ENCODE assay signal across 16 mouse cellular contexts in genomic region chr5:64537113-64537780, GRCm38 (mm10).
DNase-seq lines count a peak whose midpoint lies in the region; ATAC-seq and TF ChIP-seq lines count a peak whose summit lies in the region.
"Had no signal": no experiment of that assay in that cellular context is flagged by ENCODE, and none has a peak within 500 bp of the region (broad histone marks: within the 10 kb centered on the region; RNA-seq: fewer than 3 reads in every experiment).

No protein-coding gene starts in this region.

- H3K27me3 ChIP-seq in intestine, embryonic 14.5 days (replicated peaks; ENCODE audit: control insufficient read depth, insufficient read depth, low read length), result no peaks in the 10 kb centered on the region
- H3K27me3 ChIP-seq in intestine, postnatal 0 days (replicated peaks; ENCODE audit: control insufficient read depth, insufficient read depth, low read length), result no peaks in the 10 kb centered on the region
- no peaks in the 10 kb centered on the region for H3K27me3 ChIP-seq in lung, embryonic 15.5 days
- no peaks in the 10 kb centered on the region for H3K27me3 ChIP-seq in midbrain, embryonic 14.5 days (ENCODE audit: control insufficient read depth, insufficient read depth, low read length)
- H3K27me3 ChIP-seq: embryonic facial prominence, embryonic 15.5 days; neural tube, embryonic 13.5 days; Patski had no signal

- no peak overlapping the region for H3K4me3 ChIP-seq in intestine, embryonic 14.5 days (ENCODE audit: low read depth, low read length)
- H3K4me3 ChIP-seq in intestine, postnatal 0 days (ENCODE audit: low read depth, low read length), result no peak overlapping the region
- H3K4me3 ChIP-seq in lung, embryonic 15.5 days, result no peak overlapping the region
- no peak overlapping the region for H3K4me3 ChIP-seq in midbrain, embryonic 14.5 days (replicated peaks; ENCODE audit: low read depth, low read length)
- H3K4me3 ChIP-seq: embryonic facial prominence, embryonic 15.5 days; heart, embryonic 10.5 days; midbrain, embryonic 10.5 days; neural tube, embryonic 13.5 days had no signal

- H3K9ac ChIP-seq in intestine, embryonic 14.5 days (ENCODE audit: low read length), result no peak overlapping the region
- H3K9ac ChIP-seq in intestine, postnatal 0 days (ENCODE audit: low read depth, low read length), result no peak overlapping the region
- H3K9ac ChIP-seq in lung, embryonic 15.5 days, result no peak overlapping the region
- H3K9ac ChIP-seq in midbrain, embryonic 14.5 days (replicated peaks; ENCODE audit: low read length), result no peak overlapping the region
- H3K9ac ChIP-seq: embryonic facial prominence, embryonic 15.5 days; neural tube, embryonic 13.5 days had no signal

- WGBS in intestine, embryonic 14.5 days, result 52% methylated on average over 10 of the region's 10 CpGs
- 69% methylated on average over 10 of the region's 10 CpGs for WGBS in intestine, postnatal 0 days
- WGBS in lung, embryonic 15.5 days, result 47% methylated on average over 10 of the region's 10 CpGs
- 91% methylated on average over 10 of the region's 10 CpGs for WGBS in midbrain, embryonic 14.5 days

- peak overlapping the region; percentile 30 for H3K4me2 ChIP-seq in intestine, embryonic 14.5 days (ENCODE audit: low read length)
- H3K4me2 ChIP-seq in intestine, postnatal 0 days (replicated peaks; ENCODE audit: low read depth), result no peak overlapping the region
- H3K4me2 ChIP-seq in lung, embryonic 15.5 days, result peak overlapping the region; percentile 32
- H3K4me2 ChIP-seq in midbrain, embryonic 14.5 days (ENCODE audit: low read length), result no peak overlapping the region
- H3K4me2 ChIP-seq: embryonic facial prominence, embryonic 15.5 days; neural tube, embryonic 13.5 days had no signal

- H3K9me3 ChIP-seq in intestine, embryonic 14.5 days (ENCODE audit: control insufficient read depth, low read length), result no peaks in the 10 kb centered on the region
- no peaks in the 10 kb centered on the region for H3K9me3 ChIP-seq in intestine, postnatal 0 days (ENCODE audit: control insufficient read depth)
- no peaks in the 10 kb centered on the region for H3K9me3 ChIP-seq in lung, embryonic 15.5 days
- no peaks in the 10 kb centered on the region for H3K9me3 ChIP-seq in midbrain, embryonic 14.5 days (ENCODE audit: control insufficient read depth, low read length)
- H3K9me3 ChIP-seq: embryonic facial prominence, embryonic 15.5 days; heart, embryonic 10.5 days; midbrain, embryonic 10.5 days; neural tube, embryonic 13.5 days had no signal

- H3K27ac ChIP-seq in intestine, embryonic 14.5 days (ENCODE audit: low read depth), result peak overlapping the region; percentile 63
- H3K27ac ChIP-seq in intestine, postnatal 0 days (ENCODE audit: low read depth, low read length), result no peak overlapping the region
- H3K27ac ChIP-seq in lung, embryonic 15.5 days, result no peak overlapping the region
- H3K27ac ChIP-seq in midbrain, embryonic 14.5 days (replicated peaks; ENCODE audit: low read depth, low read length), result no peak overlapping the region
- H3K27ac ChIP-seq: heart, embryonic 10.5 days; midbrain, embryonic 10.5 days; neural tube, embryonic 13.5 days had no signal

- ATAC-seq in intestine, embryonic 14.5 days (replicated peaks; ENCODE audit: low FRiP score, low TSS enrichment, low read depth), result no peak
- ATAC-seq in intestine, postnatal 0 days, result no peak
- ATAC-seq in lung, embryonic 15.5 days (ENCODE audit: borderline replicate concordance, extremely low read depth, low FRiP score, low TSS enrichment), result no peak
- ATAC-seq in megakaryocyte, adult 5-6 weeks (ENCODE audit: poor library complexity, severe bottlenecking), result peak; percentile 60
- no peak for ATAC-seq in midbrain, embryonic 14.5 days (ENCODE audit: low FRiP score, low TSS enrichment)
- ATAC-seq: Patski had no signal

- H3K4me1 ChIP-seq in intestine, embryonic 14.5 days (replicated peaks; ENCODE audit: control insufficient read depth, insufficient read depth, low read length), result peaks cover 19% of the 10 kb centered on the region
- peaks cover 9% of the 10 kb centered on the region for H3K4me1 ChIP-seq in intestine, postnatal 0 days (replicated peaks; ENCODE audit: control insufficient read depth, insufficient read depth, low read length)
- peaks cover 14% of the 10 kb centered on the region for H3K4me1 ChIP-seq in lung, embryonic 15.5 days
- H3K4me1 ChIP-seq in midbrain, embryonic 14.5 days (ENCODE audit: control insufficient read depth, insufficient read depth, low read length), result no peaks in the 10 kb centered on the region
- H3K4me1 ChIP-seq: midbrain, embryonic 10.5 days had no signal

- DNase-seq in intestine, embryonic 14.5 days (ENCODE audit: low spot score), result no peak
- no peak for DNase-seq in lung, adult 18-20 months
- DNase-seq in midbrain, embryonic 14.5 days, result no peak
- DNase-seq in frontal cortex, adult 2 months (ENCODE audit: extremely low spot score in 1 of 2, low spot score in 1 of 2), result no peak
- DNase-seq: B cell, adult 2 months; cerebellum, adult 9-11 months; gastrocnemius, postnatal 10 days; thymus, adult 2 months had no signal

- no peak for TF ChIP-seq CTCF in intestine, postnatal 0 days (IDR thresholded peaks at IDR 0.05; ENCODE audit: low read depth)

- H3K36me3 ChIP-seq in intestine, embryonic 14.5 days (ENCODE audit: control insufficient read depth, insufficient read depth, low read length), result no peaks in the 10 kb centered on the region
- no peaks in the 10 kb centered on the region for H3K36me3 ChIP-seq in intestine, postnatal 0 days (ENCODE audit: control insufficient read depth, insufficient read depth)
- no peaks in the 10 kb centered on the region for H3K36me3 ChIP-seq in lung, embryonic 15.5 days
- no peaks in the 10 kb centered on the region for H3K36me3 ChIP-seq in midbrain, embryonic 14.5 days (ENCODE audit: control insufficient read depth, insufficient read depth, low read length)
- H3K36me3 ChIP-seq: embryonic facial prominence, embryonic 15.5 days; heart, embryonic 10.5 days; midbrain, embryonic 10.5 days; neural tube, embryonic 13.5 days had no signal

Comparison
In these comparisons a context has a peak if more than half of its experiments do, and no peak if none do; other contexts are left out.
1. H3K4me2 ChIP-seq: peak in intestine, embryonic 14.5 days (single experiment) and lung, embryonic 15.5 days (single experiment); none in intestine, postnatal 0 days (single experiment) and midbrain, embryonic 14.5 days (single experiment).